Mouse (Mus musculus) layer of hippocampus, postnatal 14 days (tissue): ENCODE measurements around the gene Ppp3ca. TPM values are rescaled to one million over a fixed set of nuclear protein-coding genes. Genes with fewer than 3 reads are reported as not detected.

ENCODE experiments used
- DNase-seq, 2 experiments: peaks; one replicate each; pipeline ENCODE4 v3.0.0; 2021 to 2022; ENCODE audit warnings: low spot score in 2 of 2, mixed read lengths in 1 of 2
- long read RNA-seq, 2 experiments: library from polyadenylated mRNA; stranded (forward); transcript quantifications; one replicate each; pipeline ENCODE4 v2.0.0; 2021
- total RNA-seq, 2 experiments: library from RNA; stranded (reverse); gene quantifications; 2 replicates each; pipeline ENCODE4 v1.2.3; 2021

Ppp3ca gene
- total RNA-seq: 100 to 1,000 TPM; 988 to 997 TPM
- long read RNA-seq, experiment 1, full-length matches to known transcripts: 1,294 of 1,465 reads
- long read RNA-seq, experiment 1, partial matches to known transcripts: 62 of 1,465 reads
- long read RNA-seq, experiment 1, other reads (novel, unspliced or antisense): 109 of 1,465 reads
- long read RNA-seq, experiment 2, full-length matches to known transcripts: 1,390 of 1,579 reads
- long read RNA-seq, experiment 2, partial matches to known transcripts: 48 of 1,579 reads
- long read RNA-seq, experiment 2, other reads (novel, unspliced or antisense): 141 of 1,579 reads

GRCm38 (mm10) chr3:136670110-136670359, at the start of gene Ppp3ca:
TSS of gene Ppp3ca (plus strand) at chr3:136670124.
- DNase-seq: no peak

- no peak for DNase-seq
These were observed 29.2 kb upstream of the Ppp3ca start for GRCm38 (mm10) chr3:136640544-136641230.

DNA sequence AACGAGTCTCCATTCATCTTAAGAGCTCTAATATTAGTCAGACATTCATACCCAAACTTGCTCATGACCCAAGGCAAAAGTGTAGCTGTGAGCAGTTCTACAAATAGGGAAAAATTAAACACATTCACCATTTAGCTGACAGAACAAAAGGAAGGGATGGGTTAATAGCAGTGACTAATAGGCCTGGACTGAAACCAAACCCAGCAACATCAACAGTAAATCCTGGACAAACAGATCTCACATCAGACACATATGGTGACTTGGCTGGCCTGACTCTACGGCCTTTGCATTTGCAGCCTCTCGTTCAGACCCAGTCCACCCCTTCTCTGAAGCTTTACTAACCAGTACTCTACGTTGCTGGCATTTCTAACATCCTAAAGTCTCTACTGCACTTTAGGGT, 19.0 kb upstream of the Ppp3ca start:
- DNase-seq: no peak

DNA sequence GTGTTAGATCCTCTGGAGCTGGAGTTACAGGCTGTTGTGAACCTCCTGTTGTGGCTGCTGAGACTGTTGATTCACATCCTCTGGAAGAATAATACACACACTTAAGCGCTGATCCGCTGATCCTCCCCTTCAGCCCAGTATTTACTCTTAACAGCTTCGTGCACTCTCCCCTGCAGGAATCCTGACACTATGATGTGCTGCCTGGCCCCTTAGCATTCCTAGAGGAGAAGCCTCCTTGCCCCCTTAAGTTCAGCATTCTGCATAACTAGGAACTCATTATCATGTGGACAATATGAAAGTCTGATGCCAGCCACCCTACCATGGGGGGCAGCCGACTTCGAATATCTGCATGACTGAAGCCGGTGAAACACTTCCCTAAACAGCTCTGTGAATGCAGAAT, 18.4 kb upstream of the Ppp3ca start:
- DNase-seq: no peak

DNA sequence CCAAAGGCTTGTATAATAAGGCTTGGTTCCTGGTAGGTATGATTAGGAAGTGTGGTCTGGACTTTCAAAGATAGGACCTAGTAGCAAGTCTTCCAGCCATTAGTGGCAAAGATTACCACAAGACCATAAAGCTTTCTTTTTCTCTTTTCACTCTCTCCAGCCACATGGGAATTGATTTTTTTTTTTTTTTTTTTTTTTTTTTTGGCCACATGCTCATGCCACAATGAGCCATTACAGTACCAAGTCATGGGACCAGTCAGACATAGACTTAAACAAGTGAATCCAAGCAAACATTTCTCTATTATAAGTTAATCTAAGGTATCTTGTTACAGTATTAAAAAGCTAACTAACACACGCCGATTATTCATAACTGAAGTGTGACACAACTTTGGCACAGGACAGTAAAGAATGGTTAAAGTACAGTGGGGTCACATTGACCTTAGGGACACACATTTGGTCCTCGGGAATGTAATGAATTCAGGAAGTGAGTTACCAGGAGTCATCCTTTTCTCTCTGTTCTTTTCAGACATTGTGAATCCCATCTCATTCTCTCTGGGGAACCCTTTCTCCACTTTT, 13.4 kb upstream of the Ppp3ca start:
- DNase-seq: no peak

DNA sequence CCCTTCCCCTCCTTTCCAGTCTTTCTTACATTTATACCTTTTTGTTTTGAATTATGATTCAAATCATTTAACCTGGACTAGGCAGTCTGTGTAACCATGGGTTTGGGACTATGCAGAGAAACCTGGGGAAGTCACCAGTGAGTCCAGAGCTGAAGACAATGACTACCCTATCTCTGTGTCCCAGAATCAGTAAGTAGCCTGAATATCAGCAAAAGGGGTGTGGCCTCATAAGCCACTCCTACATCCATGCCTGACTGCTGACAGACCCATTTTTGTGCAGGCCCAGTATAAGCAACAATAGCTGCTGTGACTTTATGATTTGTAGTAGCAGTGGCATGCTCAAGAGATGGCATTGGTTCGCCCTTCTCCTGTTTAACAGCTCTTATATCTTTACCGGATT, 11.2 kb upstream of the Ppp3ca start:
- DNase-seq: no peak

- no peak for DNase-seq
These were observed 4.8 kb upstream of the Ppp3ca start for GRCm38 (mm10) chr3:136665119-136665518.

DNA sequence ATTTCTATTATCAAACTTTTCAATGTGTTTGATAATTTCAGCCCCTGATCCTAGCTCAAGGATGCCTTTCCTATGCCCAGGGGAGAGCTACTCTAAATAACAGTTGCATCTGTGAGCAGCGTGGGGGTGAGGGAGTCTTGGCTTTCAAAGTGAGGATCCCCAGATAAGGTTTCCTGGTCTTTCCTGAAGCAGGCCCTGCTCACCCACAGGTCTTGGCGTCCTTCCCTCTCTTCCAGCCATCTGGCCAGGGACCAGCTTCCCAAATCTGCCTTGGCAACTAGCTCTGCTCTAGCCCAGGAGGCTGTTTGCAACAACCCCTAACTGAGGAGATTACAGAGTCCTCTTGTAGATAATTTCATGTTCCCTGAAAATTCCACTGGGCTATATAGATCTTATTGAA, 1.9 kb upstream of the Ppp3ca start:
- peak; percentile 56 to 69 for DNase-seq

DNA sequence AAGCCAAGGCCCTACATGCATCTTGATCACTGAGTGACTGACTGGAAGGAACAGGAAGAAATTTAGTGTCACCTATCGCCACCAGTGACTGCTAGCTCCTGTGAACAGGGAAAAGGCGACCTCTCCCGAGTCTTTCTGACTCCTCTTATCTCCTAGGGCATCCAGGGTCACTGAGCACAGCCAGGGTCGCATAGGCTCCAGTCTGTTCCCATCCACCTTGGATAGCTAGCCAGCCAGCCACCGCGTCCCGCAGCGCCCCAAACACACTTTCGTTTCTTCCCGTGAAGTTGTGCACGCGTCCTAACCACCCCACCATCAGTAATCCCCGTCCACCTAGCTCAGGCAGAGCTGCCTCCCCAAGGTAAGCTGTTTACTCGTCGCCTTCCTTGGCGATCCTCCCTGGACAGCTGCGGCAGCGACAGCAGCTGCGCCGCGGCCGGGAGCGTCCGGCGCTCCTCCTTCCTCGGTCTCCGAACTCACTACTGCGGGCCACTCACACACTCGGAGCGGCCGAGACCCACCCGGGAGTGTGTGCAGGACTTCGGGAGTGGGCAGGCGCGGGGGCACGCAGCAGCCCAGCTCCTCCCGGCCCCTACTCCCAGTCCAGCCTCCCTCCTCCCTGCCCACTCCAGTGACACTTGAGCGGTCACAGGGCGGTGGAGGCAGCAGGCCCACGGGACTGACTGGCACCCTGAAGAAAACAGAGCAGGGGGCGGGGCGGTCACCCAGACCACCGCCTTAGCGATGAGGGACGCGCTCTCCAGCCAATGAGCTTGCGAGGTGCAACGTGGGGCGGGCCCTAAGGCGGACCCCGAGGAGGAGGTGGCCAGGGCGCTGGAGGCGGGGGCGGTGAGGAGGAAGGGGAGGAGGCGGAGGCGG, 454 bp upstream of the Ppp3ca start:
- DNase-seq: peak; percentile 100

DNA sequence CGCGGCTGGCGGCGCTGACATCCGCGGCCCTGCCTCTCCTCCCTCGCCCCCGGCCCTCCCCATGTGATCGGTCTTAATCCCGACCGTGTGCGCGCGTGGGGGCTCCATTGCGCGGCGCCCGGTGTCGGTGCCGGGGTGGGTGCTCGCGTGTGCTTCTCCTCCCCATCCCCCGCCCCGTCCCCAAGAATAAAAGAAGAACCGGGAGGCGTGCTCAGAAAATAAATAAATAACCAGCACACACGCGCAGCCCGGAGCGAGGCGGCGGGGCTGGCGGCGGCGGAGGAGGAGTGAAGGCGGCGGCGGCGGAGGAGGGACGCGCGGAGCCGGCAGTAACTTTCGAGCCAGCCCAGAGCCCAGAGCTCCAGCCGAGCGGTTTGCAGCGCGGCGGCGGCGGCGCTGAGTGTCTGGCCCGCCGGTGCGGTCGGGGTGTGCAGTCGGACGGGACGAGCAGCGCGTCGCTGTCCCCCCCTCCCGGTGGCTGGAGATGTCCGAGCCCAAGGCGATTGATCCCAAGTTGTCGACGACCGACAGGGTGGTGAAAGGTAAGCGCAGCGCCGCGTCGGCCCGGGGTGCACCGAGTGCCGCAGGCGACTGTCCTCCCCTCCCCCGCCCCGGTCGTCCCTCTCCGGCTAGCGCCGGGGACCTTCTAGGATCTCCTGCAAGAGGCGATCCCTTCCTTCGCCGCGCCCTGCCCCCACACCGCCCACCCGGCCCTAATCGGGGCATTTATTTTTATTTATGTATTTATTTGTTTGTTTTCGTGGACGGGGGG, 622 bp downstream of the Ppp3ca start:
- peak; percentile 66 for DNase-seq

DNA sequence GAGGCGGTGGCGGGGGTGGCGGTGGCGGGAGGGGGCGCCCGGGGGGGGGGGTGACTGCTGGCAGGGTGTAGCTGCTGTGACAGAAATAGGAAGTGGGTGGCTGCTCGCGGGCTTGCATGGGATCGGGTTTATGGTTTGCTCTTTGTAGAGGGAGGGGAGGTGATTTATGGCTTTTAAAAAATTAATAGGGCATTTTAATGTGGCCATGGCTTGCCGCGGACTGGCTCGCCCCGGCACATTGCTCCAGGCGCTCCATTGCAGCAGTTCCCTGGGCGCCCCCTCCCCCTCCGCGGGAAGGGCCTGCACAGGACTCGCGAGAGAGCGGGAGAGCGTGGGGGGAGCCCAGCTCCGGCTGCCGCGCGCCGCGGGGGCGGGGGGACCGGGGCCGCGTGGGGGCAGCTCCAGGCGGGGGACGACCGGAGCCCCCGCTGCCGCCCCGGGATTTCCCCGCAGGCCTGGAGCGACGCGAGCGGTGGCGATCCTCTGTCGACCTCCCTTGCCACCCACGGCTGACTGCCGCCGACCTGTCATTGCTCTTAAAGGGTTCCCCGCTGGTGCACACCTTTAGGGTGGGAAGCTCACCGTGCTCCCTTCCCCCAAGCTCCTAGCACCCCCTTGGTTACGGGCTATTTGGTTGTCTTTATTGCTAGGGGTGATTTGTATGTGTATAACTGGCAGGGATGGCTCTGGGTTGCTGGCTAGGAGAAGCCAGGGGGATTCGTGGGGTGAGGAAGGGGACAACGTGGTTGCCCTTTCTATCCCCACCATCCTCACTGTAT, 1.4 kb downstream of the Ppp3ca start:
- DNase-seq: peak; percentile 75 to 85

DNA sequence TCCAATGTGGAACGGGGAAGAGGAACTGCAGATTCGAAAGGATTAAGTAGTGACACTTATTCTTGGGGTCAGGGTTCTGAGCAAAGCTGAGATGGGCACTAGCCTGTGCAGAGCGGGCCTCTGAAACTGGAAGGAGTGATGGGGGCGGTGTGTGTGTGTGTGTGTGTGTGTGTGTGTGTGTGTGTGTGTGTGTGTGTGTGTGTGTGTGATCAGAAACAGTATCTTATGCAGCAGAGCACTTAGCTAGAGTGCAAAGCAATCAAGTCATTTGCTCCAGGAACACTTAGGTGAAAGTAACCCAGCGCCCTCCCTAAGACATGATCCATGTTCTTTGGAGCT, 2.0 kb downstream of the Ppp3ca start:
- peak in 1 of 2 experiments; percentile 34 for DNase-seq

DNA sequence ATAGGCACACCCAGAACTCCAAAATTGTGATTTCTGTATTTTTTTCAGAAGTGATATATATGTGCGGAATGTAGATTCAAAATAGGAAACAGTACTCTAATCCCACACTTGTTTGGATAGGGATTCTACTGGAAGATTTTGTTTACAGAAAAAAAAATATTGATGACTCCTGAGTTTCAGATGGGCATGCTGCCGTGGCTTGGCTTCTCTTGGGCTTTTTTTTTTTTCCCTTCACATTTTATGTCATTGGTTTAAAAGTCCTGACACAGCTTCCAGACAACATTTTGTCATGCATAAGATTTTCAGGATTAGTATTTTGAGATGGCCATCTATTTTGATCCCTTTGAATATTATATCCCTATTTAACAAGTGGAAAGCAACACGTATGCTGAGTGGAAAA, 2.9 kb downstream of the Ppp3ca start:
- DNase-seq: no peak

- DNase-seq: no peak
These were observed 3.4 kb downstream of the Ppp3ca start for GRCm38 (mm10) chr3:136673363-136673762.

GRCm38 (mm10) chr3:136674486-136674885, 4.6 kb downstream of the Ppp3ca start:
- DNase-seq: no peak

DNA sequence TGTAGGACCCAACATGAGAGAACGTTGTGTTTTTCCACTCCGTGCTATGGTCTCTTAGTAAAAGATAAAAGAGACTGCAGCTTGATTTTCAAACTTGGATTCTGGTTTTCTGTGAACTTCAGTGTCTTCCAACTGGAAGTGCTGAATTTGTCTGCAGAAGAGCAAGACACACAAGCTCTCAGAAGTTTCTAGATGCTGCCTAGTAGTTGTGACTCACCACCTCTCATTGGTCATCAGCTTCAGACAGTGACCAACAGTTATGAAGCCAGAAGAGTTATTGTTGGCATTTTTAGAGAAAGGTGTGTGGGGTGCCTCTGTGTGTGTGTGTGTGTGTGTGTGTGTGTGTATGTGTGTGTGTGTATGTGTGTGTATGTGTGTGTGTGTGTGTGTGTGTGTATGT, 7.1 kb downstream of the Ppp3ca start:
- no peak for DNase-seq

DNA sequence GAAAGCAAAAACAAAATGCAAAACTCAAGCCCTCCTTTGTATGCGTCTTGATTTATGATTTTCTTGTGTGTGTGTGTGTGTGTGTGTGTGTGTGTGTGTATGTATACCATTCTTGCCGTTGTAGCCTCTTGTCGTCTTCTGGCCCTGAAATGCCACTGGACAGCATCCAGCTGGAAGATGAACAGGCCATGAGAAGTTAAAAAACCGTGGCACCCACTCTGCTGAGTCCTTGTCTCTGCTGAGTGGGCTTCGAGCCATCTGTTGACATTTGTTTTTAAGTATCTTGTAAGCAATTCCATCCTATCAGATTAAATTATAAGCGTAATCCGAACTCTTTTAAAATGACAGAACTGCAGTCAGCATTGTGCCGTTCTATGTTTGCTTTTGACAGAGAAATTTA, 8.5 kb downstream of the Ppp3ca start:
- no peak for DNase-seq

- no peak for DNase-seq
These were observed 10.1 kb downstream of the Ppp3ca start for GRCm38 (mm10) chr3:136679903-136680491.

- no peak for DNase-seq
These were observed 12.3 kb downstream of the Ppp3ca start for GRCm38 (mm10) chr3:136682242-136682641.
